Mouse (Mus musculus) v-Abl transformed pro-B cells (cell line): ENCODE data around the gene Tigd3.

Experiments
- in situ Hi-C, 2 experiments: fragments of 400-800 bp; cut with MboI; formaldehyde crosslinking; loops; one replicate each; pipeline ENCODE4 v1.15.1; 2025; ENCODE audit not compliant: unreplicated experiment in 2 of 2

Gene Tigd3

GRCm38 (mm10) chr19:5848826-5849672, 44.9 kb downstream of the Tigd3 start:
- in situ Hi-C loops: no loop called here

- in situ Hi-C loops: no loop called here
Observed at GRCm38 (mm10) chr19:5848032-5848825, 45.7 kb downstream of the Tigd3 start.

- in situ Hi-C loops: no loop called here
Observed at GRCm38 (mm10) chr19:5847306-5847796, 46.6 kb downstream of the Tigd3 start.

- in situ Hi-C loops: no loop called here
Observed at GRCm38 (mm10) chr19:5846557-5847305, 47.2 kb downstream of the Tigd3 start.

- in situ Hi-C loops: no loop called here
Observed at GRCm38 (mm10) chr19:5846154-5846553, 47.8 kb downstream of the Tigd3 start.

- in situ Hi-C loops: no loop called here
Observed at GRCm38 (mm10) chr19:5845319-5846135, 48.4 kb downstream of the Tigd3 start.

- in situ Hi-C loops: no loop called here
Observed at GRCm38 (mm10) chr19:5844831-5845318, 49.1 kb downstream of the Tigd3 start.

GRCm38 (mm10) chr19:5843781-5844691, 49.9 kb downstream of the Tigd3 start:
- in situ Hi-C loops: no loop called here

- in situ Hi-C loops: no loop called here
Observed at GRCm38 (mm10) chr19:5842785-5843730, 50.9 kb downstream of the Tigd3 start.

- in situ Hi-C loops: no loop called here
Observed at GRCm38 (mm10) chr19:5841999-5842784, 51.8 kb downstream of the Tigd3 start.

- in situ Hi-C loops: no loop called here
Observed at GRCm38 (mm10) chr19:5841389-5841946, 52.5 kb downstream of the Tigd3 start.
